Mouse (Mus musculus) heart, embryonic 12.5 days (tissue): ENCODE results near the gene Grcc10. TPM values are rescaled to one million over a fixed set of nuclear protein-coding genes. Genes with fewer than 3 reads are reported as not detected.
A peak's percentile ranks its signal among the peaks of the same experiment; 100 is the strongest.

Experiments
- ATAC-seq: fragments of 200-750 bp; cut with Nextera tagmentation; 2 replicates; pipeline ENCODE4 v1.8.0; 2017; ENCODE audit warnings: moderate TSS enrichment, moderate library complexity; ENCODE audit not compliant: insufficient number of reproducible peaks, low FRiP score
- H3K27ac ChIP-seq: fragments of 300-500 bp; sonication (generic); 2 replicates; pipeline ENCODE4 v1.5.1; 2016; ENCODE audit warnings: mild to moderate bottlenecking, moderate library complexity; ENCODE audit not compliant: poor library complexity, severe bottlenecking
- H3K27me3 ChIP-seq: fragments of 300-500 bp; sonication (generic); replicated peaks from 2 replicates; pipeline ENCODE4 v1.6.1; 2016; ENCODE audit warnings: mild to moderate bottlenecking, moderate library complexity
- H3K36me3 ChIP-seq: fragments of 300-500 bp; sonication (generic); 2 replicates; pipeline ENCODE4 v1.6.1; 2016; ENCODE audit warnings: mild to moderate bottlenecking, moderate library complexity
- H3K4me1 ChIP-seq: fragments of 300-500 bp; sonication (generic); replicated peaks from 2 replicates; pipeline ENCODE4 v1.6.1; 2016; ENCODE audit warnings: mild to moderate bottlenecking
- H3K4me2 ChIP-seq: fragments of 300-500 bp; sonication (generic); 2 replicates; pipeline ENCODE4 v1.6.1; 2016; ENCODE audit warnings: mild to moderate bottlenecking, moderate library complexity
- H3K4me3 ChIP-seq: fragments of 300-500 bp; sonication (generic); 2 replicates; pipeline ENCODE4 v1.5.1; 2016; ENCODE audit warnings: mild to moderate bottlenecking
- H3K9ac ChIP-seq: fragments of 300-500 bp; sonication (generic); 2 replicates; pipeline ENCODE4 v1.6.1; 2016; ENCODE audit warnings: mild to moderate bottlenecking, moderate library complexity
- H3K9me3 ChIP-seq: fragments of 300-500 bp; sonication (generic); replicated peaks from 2 replicates; pipeline ENCODE4 v1.6.1; 2016; ENCODE audit warnings: mild to moderate bottlenecking, moderate library complexity
- WGBS: fragments of 180-500 bp; shearing (Covaris S2); methylation state at CpG from one replicate; pipeline ENCODE4 v1.1.7; 2016; 5-methylcytosine and 5-hydroxymethylcytosine counted together
- polyA plus RNA-seq: library from polyadenylated mRNA; unstranded; fragments of >200 nt; fragmentation: Nextera tagmentation; extraction: Ambion mirVana; gene quantifications from 2 replicates; pipeline ENCODE4 v1.2.1, GENCODE M21; 2016

The Grcc10 gene
- polyA plus RNA-seq, 1 experiment from 2014 or later = 352 TPM

- no peaks in the 10 kb centered on the region for H3K9me3 ChIP-seq
- peaks cover 47% of the 10 kb centered on the region for H3K36me3 ChIP-seq
- H3K27me3 ChIP-seq = no peaks in the 10 kb centered on the region
- H3K4me1 ChIP-seq = peaks cover 45% of the 10 kb centered on the region
- ATAC-seq = no peak
- H3K4me3 ChIP-seq = no peak overlapping the region
- no peak overlapping the region for H3K27ac ChIP-seq
- no peak overlapping the region for H3K4me2 ChIP-seq
- H3K9ac ChIP-seq = no peak overlapping the region
- WGBS = 87% methylated on average over 15 of the region's 15 CpGs
These were observed 1.8 kb upstream of the Grcc10 start for GRCm38 (mm10) chr6:124742839-124743514.

GRCm38 (mm10) chr6:124741842-124742241 lies 668 bp upstream of the Grcc10 start:
- 76% methylated on average over 3 of the region's 3 CpGs for whole genome bisulfite sequencing
- peaks cover 36% of the 10 kb centered on the region for H3K36me3 ChIP-seq

GRCm38 (mm10) chr6:124740211-124740887 lies 825 bp downstream of the Grcc10 start:
- WGBS = under 1% methylated on average over 28 of the region's 29 CpGs
- ATAC-seq = peak; percentile 40
- H3K4me2 ChIP-seq = peak overlapping the region; percentile 80

More at GRCm38 (mm10) chr6:124741842-124742241, 668 bp upstream of the Grcc10 start:
- no peak for ATAC-seq
- H3K4me2 ChIP-seq = peak overlapping the region; percentile 80
- H3K4me1 ChIP-seq = peaks cover 45% of the 10 kb centered on the region
- H3K27me3 ChIP-seq = no peaks in the 10 kb centered on the region
- H3K9me3 ChIP-seq = no peaks in the 10 kb centered on the region
- peak overlapping the region; percentile 84 for H3K9ac ChIP-seq
- H3K27ac ChIP-seq = peak overlapping the region; percentile 98
- H3K4me3 ChIP-seq = peak overlapping the region; percentile 60

GRCm38 (mm10) chr6:124739231-124739796 lies 1.9 kb downstream of the Grcc10 start:
- peaks cover 27% of the 10 kb centered on the region for H3K4me1 ChIP-seq
- no peaks in the 10 kb centered on the region for H3K27me3 ChIP-seq
- H3K9me3 ChIP-seq = no peaks in the 10 kb centered on the region
- H3K4me3 ChIP-seq = no peak overlapping the region
- WGBS = 83% methylated on average over 10 of the region's 10 CpGs
- H3K9ac ChIP-seq = peak overlapping the region; percentile 29
- ATAC-seq = no peak
- 0 out of 2 replicates have a peak overlapping the region, but pooled peaks have one; percentile 98 for H3K27ac ChIP-seq
- peak overlapping the region; percentile 11; the same call in 1 of the 2 replicates for H3K4me2 ChIP-seq
- H3K36me3 ChIP-seq = peaks cover 25% of the 10 kb centered on the region

More at GRCm38 (mm10) chr6:124740211-124740887, 825 bp downstream of the Grcc10 start:
- H3K27me3 ChIP-seq = no peaks in the 10 kb centered on the region
- H3K4me3 ChIP-seq = peak overlapping the region; percentile 60
- peaks cover 35% of the 10 kb centered on the region for H3K4me1 ChIP-seq
- H3K27ac ChIP-seq = peak overlapping the region; percentile 98
- H3K36me3 ChIP-seq = peaks cover 32% of the 10 kb centered on the region
- H3K9ac ChIP-seq = peak overlapping the region; percentile 84
- H3K9me3 ChIP-seq = no peaks in the 10 kb centered on the region

GRCm38 (mm10) chr6:124738511-124739023 lies 2.6 kb downstream of the Grcc10 start, which contains the start of gene Ptpn6:
TSS of gene Ptpn6 (minus strand) at chr6:124738714.
- ATAC-seq = no peak
- H3K27me3 ChIP-seq = no peaks in the 10 kb centered on the region
- H3K36me3 ChIP-seq = peaks cover 17% of the 10 kb centered on the region
- 0 out of 2 replicates have a peak within 1 kb of the TSS, but pooled peaks have one; percentile 98 for H3K27ac ChIP-seq
- no peaks in the 10 kb centered on the region for H3K9me3 ChIP-seq
- H3K4me1 ChIP-seq = peaks cover 27% of the 10 kb centered on the region
- H3K4me3 ChIP-seq = no peak within 1 kb of the TSS
- peak within 1 kb of the TSS; percentile 29 for H3K9ac ChIP-seq
- 26% methylated on average over 15 of the region's 15 CpGs for WGBS
- peak within 1 kb of the TSS; percentile 11 for H3K4me2 ChIP-seq

GRCm38 (mm10) chr6:124737040-124737439 lies 4.1 kb downstream of the Grcc10 start:
- no peak for ATAC-seq
- no peaks in the 10 kb centered on the region for H3K27me3 ChIP-seq
- no peak overlapping the region for H3K27ac ChIP-seq
- 88% methylated on average over 11 of the region's 11 CpGs for WGBS
- no peak overlapping the region for H3K4me3 ChIP-seq
- no peak overlapping the region for H3K9ac ChIP-seq
- peaks cover 26% of the 10 kb centered on the region for H3K4me1 ChIP-seq
- peaks cover 7% of the 10 kb centered on the region for H3K36me3 ChIP-seq
- no peaks in the 10 kb centered on the region for H3K9me3 ChIP-seq
- H3K4me2 ChIP-seq = no peak overlapping the region

GRCm38 (mm10) chr6:124734417-124734816 lies 6.8 kb downstream of the Grcc10 start:
- no peak overlapping the region for H3K9ac ChIP-seq
- 87% methylated on average over 3 of the region's 3 CpGs for WGBS
- H3K27me3 ChIP-seq = no peaks in the 10 kb centered on the region
- H3K4me1 ChIP-seq = peaks cover 14% of the 10 kb centered on the region
- no peak overlapping the region for H3K4me2 ChIP-seq
- no peak overlapping the region for H3K27ac ChIP-seq
- peaks cover 7% of the 10 kb centered on the region for H3K36me3 ChIP-seq
- H3K4me3 ChIP-seq = no peak overlapping the region
- ATAC-seq = no peak
- no peaks in the 10 kb centered on the region for H3K9me3 ChIP-seq

GRCm38 (mm10) chr6:124732476-124733370 lies 8.5 kb downstream of the Grcc10 start:
- WGBS = 60% methylated on average over 19 of the region's 19 CpGs
- Histone ChIP-seq H3K36me3 (no peaks in the 10 kb centered on the region), H3K4me3 (0 out of 2 replicates have a peak overlapping the region, but pooled peaks have one; percentile 1), H3K4me1 (no peaks in the 10 kb centered on the region; the same call in 1 of the 2 replicates), H3K9me3 (no peaks in the 10 kb centered on the region), H3K4me2 (no peak overlapping the region; the same call in 1 of the 2 replicates), H3K27ac (no peak overlapping the region), H3K27me3 (no peaks in the 10 kb centered on the region), H3K9ac (0 out of 2 replicates have a peak overlapping the region, but pooled peaks have one; percentile 16)
- ATAC-seq = peak; percentile 52; the same call in 1 of the 2 replicates

- no peak overlapping the region for H3K4me3 ChIP-seq
- H3K4me1 ChIP-seq = no peaks in the 10 kb centered on the region; the same call in 1 of the 2 replicates
- H3K27me3 ChIP-seq = no peaks in the 10 kb centered on the region
- H3K9me3 ChIP-seq = no peaks in the 10 kb centered on the region
- ATAC-seq = no peak
- H3K4me2 ChIP-seq = no peak overlapping the region
- H3K9ac ChIP-seq = no peak overlapping the region
- H3K36me3 ChIP-seq = no peaks in the 10 kb centered on the region
- WGBS = 80% methylated on average over 7 of the region's 7 CpGs
- H3K27ac ChIP-seq = no peak overlapping the region
These were observed 10.1 kb downstream of the Grcc10 start for GRCm38 (mm10) chr6:124731038-124731437.
